Mouse (Mus musculus) common myeloid progenitor, adult 5-6 weeks (primary cell): ENCODE measurements around the gene Myo1d. TPM values are rescaled to one million over a fixed set of nuclear protein-coding genes. Genes with fewer than 3 reads are reported as not detected.

Experiments
- ATAC-seq: replicated peaks from 2 replicates; pipeline ENCODE4 v1.8.0; 2016; ENCODE audit warnings: low read depth, mild to moderate bottlenecking, moderate TSS enrichment, inconsistent platforms; ENCODE audit not compliant: poor library complexity, severe bottlenecking
- total RNA-seq: library from RNA; stranded (forward); fragments of 200-1000, 187-1606 nt; gene quantifications from 2 replicates; pipeline ENCODE4 v1.2.3, GENCODE M21; 2017

The Myo1d gene
- total RNA-seq, 1 experiment from 2014 or later = 7.0 TPM

GRCm38 (mm10) chr11:80628992-80629865 is 150.6 kb downstream of the Myo1d start:
- no peak for ATAC-seq

GRCm38 (mm10) chr11:80628581-80628980 is 151.2 kb downstream of the Myo1d start:
- no peak for ATAC-seq

GRCm38 (mm10) chr11:80623038-80623380 is 156.8 kb downstream of the Myo1d start:
- ATAC-seq = no peak

GRCm38 (mm10) chr11:80622233-80623037 is 157.4 kb downstream of the Myo1d start:
- ATAC-seq = no peak

- ATAC-seq = 0 out of 2 replicates have a peak, but pooled peaks have one; percentile 25
These were observed 164.7 kb downstream of the Myo1d start for GRCm38 (mm10) chr11:80614949-80615725.

- ATAC-seq = peak; percentile 69
These were observed 165.4 kb downstream of the Myo1d start for GRCm38 (mm10) chr11:80614418-80614817.

- ATAC-seq = peak; percentile 56; the same call in 1 of the 2 replicates
These were observed 166.3 kb downstream of the Myo1d start for GRCm38 (mm10) chr11:80613534-80613933.

GRCm38 (mm10) chr11:80602707-80603441 is 177.0 kb downstream of the Myo1d start:
- peak; percentile 65 for ATAC-seq

GRCm38 (mm10) chr11:80602041-80602458 is 177.8 kb downstream of the Myo1d start:
- peak; percentile 64 for ATAC-seq

- no peak for ATAC-seq
These were observed 178.6 kb downstream of the Myo1d start for GRCm38 (mm10) chr11:80601040-80601864.

GRCm38 (mm10) chr11:80595482-80595881 is 184.3 kb downstream of the Myo1d start:
- ATAC-seq = no peak

- no peak for ATAC-seq
These were observed 190.4 kb downstream of the Myo1d start for GRCm38 (mm10) chr11:80589387-80589786.

- no peak for ATAC-seq
These were observed 194.1 kb downstream of the Myo1d start for GRCm38 (mm10) chr11:80585761-80586160.

GRCm38 (mm10) chr11:80585211-80585610 is 194.6 kb downstream of the Myo1d start:
- ATAC-seq = no peak

GRCm38 (mm10) chr11:80580494-80580893 is 199.3 kb downstream of the Myo1d start:
- ATAC-seq = no peak

- ATAC-seq = no peak
These were observed 201.8 kb downstream of the Myo1d start for GRCm38 (mm10) chr11:80577747-80578640.

- ATAC-seq = no peak
These were observed 204.0 kb downstream of the Myo1d start for GRCm38 (mm10) chr11:80575794-80576193.

- ATAC-seq = no peak
These were observed 213.5 kb downstream of the Myo1d start for GRCm38 (mm10) chr11:80566286-80566685.
